Mouse (Mus musculus) hindbrain, embryonic 11.5 days (tissue): ENCODE data around the gene Map4k5. TPM values are rescaled to one million over a fixed set of nuclear protein-coding genes. Genes with fewer than 3 reads are reported as not detected.

Experiments
- microRNA counts: library from miRNA; unstranded; fragments of <30 nt; microRNA quantifications from one replicate; lab custom pipeline; 2015
- polyA plus RNA-seq: library from polyadenylated mRNA; unstranded; fragments of >200 nt; fragmentation: Nextera tagmentation; extraction: Ambion mirVana; gene quantifications from 2 replicates; pipeline ENCODE4 v1.2.1, GENCODE M21; 2014

Map4k5 gene
- polyA plus RNA-seq, 1 experiment from 2014 or later = 38.4 TPM

MicroRNAs within 50 kb of the gene (microRNA counts, 519-probe panel; counts per million panel counts)
- not detected for microRNA mmu-miR-681 (lab: Ali Mortazavi, UCI)

Other genes with a start within 250 kb of the Map4k5 start
- 11.4 and 17.9 TPM in 2 replicates for gene Sos2, start 211.3 kb downstream of the Map4k5 start, polyA plus RNA-seq
- 12.7 and 13.9 TPM in 2 replicates for gene L2hgdh, start 168.3 kb downstream of the Map4k5 start, polyA plus RNA-seq
- 22.2 and 23.6 TPM in 2 replicates for gene Atp5s, start 168.2 kb downstream of the Map4k5 start, polyA plus RNA-seq
- 0.77 and 1.5 TPM in 2 replicates for gene Cdkl1, start 101.9 kb downstream of the Map4k5 start, polyA plus RNA-seq
- 54.7 and 59.5 TPM in 2 replicates for gene Atl1, start 586 bp downstream of the Map4k5 start, polyA plus RNA-seq
- gene Sav1, start 93.8 kb upstream of the Map4k5 start, polyA plus RNA-seq = 7.3 and 8.5 TPM in 2 replicates
- 14.9 and 15.4 TPM in 2 replicates for gene Nin, start 220.5 kb upstream of the Map4k5 start, polyA plus RNA-seq